Mouse (Mus musculus) brain, embryonic 14.5 days (tissue): Measurements from ENCODE around the gene Hemgn.

Experiments used
- CTCF ChIP-seq: fragments of 200-500 bp; IDR thresholded peaks from 2 replicates; pipeline ENCODE4 v1.5.1; 2012; ENCODE audit warnings: inconsistent platforms, mild to moderate bottlenecking, moderate library complexity, borderline replicate concordance; ENCODE audit not compliant: insufficient read depth, insufficient read length; ENCODE audit errors: extremely low read depth
- POLR2A ChIP-seq: fragments of 200-500 bp; IDR thresholded peaks from 2 replicates; pipeline ENCODE4 v1.6.1; 2012; ENCODE audit warnings: mild to moderate bottlenecking, inconsistent platforms, borderline replicate concordance; ENCODE audit not compliant: poor library complexity, insufficient read depth, insufficient read length, severe bottlenecking; ENCODE audit errors: extremely low read depth

DNA sequence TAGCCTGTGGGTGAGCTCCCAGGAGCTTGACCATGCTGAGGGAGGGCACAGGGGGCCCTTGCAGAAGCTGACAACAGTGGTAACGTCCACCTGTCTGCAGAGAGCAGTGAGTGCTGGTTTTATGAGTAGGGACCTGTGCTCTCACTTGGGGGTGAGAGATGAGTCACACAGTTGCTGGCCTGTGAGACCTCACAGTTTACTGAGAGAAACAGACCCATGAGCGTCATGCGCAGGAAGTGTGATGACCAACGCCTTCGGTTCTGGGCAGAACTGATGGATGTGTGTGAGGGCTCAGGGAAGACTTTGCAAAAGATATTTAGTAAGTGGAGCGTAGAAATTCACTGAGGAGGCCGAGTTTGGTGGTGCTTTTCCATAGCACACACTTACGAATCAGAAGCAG is 9.3 kb upstream of the Hemgn start:
- no peak for TF ChIP-seq CTCF
- TF ChIP-seq POLR2A, result no peak
